Mouse (Mus musculus) liver, embryonic 14.5 days (tissue): Measurements from ENCODE around the gene Enpep. TPM values are rescaled to one million over a fixed set of nuclear protein-coding genes. Genes with fewer than 3 reads are reported as not detected.

Experiments used
- ATAC-seq: fragments of 200-750 bp; cut with Nextera tagmentation; 2 replicates; pipeline ENCODE4 v1.8.0; 2017; ENCODE audit warnings: moderate number of reproducible peaks, mild to moderate bottlenecking, moderate library complexity; ENCODE audit not compliant: insufficient read depth
- DNase-seq, 3 experiments: peaks; one replicate each; pipeline ENCODE4 v3.0.0-alpha.2; 2012 to 2013; ENCODE audit warnings: low read depth in 3 of 3, low spot score in 3 of 3
- H3K27ac ChIP-seq: fragments of 300-500 bp; sonication (generic); 2 replicates; pipeline ENCODE4 v1.5.1; 2014; ENCODE audit warnings: moderate library complexity, mild to moderate bottlenecking, control low read depth, inconsistent platforms
- H3K27me3 ChIP-seq: fragments of 300-500 bp; sonication (generic); 2 replicates; pipeline ENCODE4 v1.6.1; 2014; ENCODE audit warnings: mild to moderate bottlenecking, low read length, moderate library complexity; ENCODE audit not compliant: control insufficient read depth, insufficient read depth
- H3K36me3 ChIP-seq: fragments of 300-500 bp; sonication (generic); replicated peaks from 2 replicates; pipeline ENCODE4 v1.6.1; 2014; ENCODE audit warnings: low read depth; ENCODE audit not compliant: control insufficient read depth, insufficient read depth
- H3K4me1 ChIP-seq, 2 experiments: fragments of 200-500 bp in 1 of 2; fragments of 300-500 bp in 1 of 2; sonication (generic) in 1 of 2; replicated peaks; 2 replicates each; pipeline ENCODE4 v1.6.1; 2012 to 2014; ENCODE audit warnings: antibody characterized with exemption in 1 of 2, inconsistent platforms in 1 of 2, low read length in 1 of 2; ENCODE audit not compliant: control insufficient read depth in 2 of 2, insufficient read depth in 2 of 2
- H3K4me2 ChIP-seq: fragments of 300-500 bp; sonication (generic); 2 replicates; pipeline ENCODE4 v1.6.1; 2014; ENCODE audit warnings: low read depth, mild to moderate bottlenecking, control low read depth, moderate library complexity
- H3K4me3 ChIP-seq, 2 experiments: fragments of 200-500 bp in 1 of 2; fragments of 300-500 bp in 1 of 2; sonication (generic) in 1 of 2; 2 replicates each; pipeline ENCODE4 v1.5.1; 2012 to 2014; ENCODE audit warnings: low read depth in 2 of 2, low read length in 2 of 2, mild to moderate bottlenecking in 2 of 2, control low read depth in 1 of 2, inconsistent platforms in 1 of 2, moderate library complexity in 1 of 2; ENCODE audit not compliant: insufficient read depth in 1 of 2
- H3K9ac ChIP-seq: fragments of 300-500 bp; sonication (generic); replicated peaks from 2 replicates; pipeline ENCODE4 v1.6.1; 2014; ENCODE audit warnings: mild to moderate bottlenecking, control low read depth, moderate library complexity
- H3K9me3 ChIP-seq: fragments of 300-500 bp; sonication (generic); 2 replicates; pipeline ENCODE4 v1.6.1; 2016; ENCODE audit warnings: low read length, mixed read lengths; ENCODE audit not compliant: control insufficient read depth
- CTCF ChIP-seq: IDR thresholded peaks from 2 replicates; pipeline ENCODE4 v1.5.1; 2016; ENCODE audit warnings: antibody characterized with exemption, low read depth, control low read depth
- EP300 ChIP-seq: IDR thresholded peaks from 2 replicates; pipeline ENCODE4 v1.6.1; 2016; ENCODE audit warnings: antibody characterized with exemption, low read depth
- WGBS: fragments of 180-500 bp; shearing (Covaris S2); extraction: QIAGEN DNeasy Blood & Tissue Kit; methylation state at CpG from one replicate; pipeline ENCODE4 v1.1.7; 2014; ENCODE audit not compliant: insufficient replicate concordance; 5-methylcytosine and 5-hydroxymethylcytosine counted together
- polyA plus RNA-seq, 2 experiments: library from polyadenylated mRNA; depleted of rRNA in 1 of 2; stranded (reverse) in 1 of 2; unstranded in 1 of 2; fragments of >200 nt; fragmentation: Nextera tagmentation in 1 of 2; extraction: Ambion mirVana in 1 of 2; gene quantifications; 2 replicates each; pipeline versions ENCODE4 v1.2.1 to v1.2.3; 2012 to 2014

Enpep gene
- polyA plus RNA-seq, 2 experiments = 2.5 to 2.7 TPM

- no peak for DNase-seq
- Histone ChIP-seq H3K27me3 (no peaks in the 10 kb centered on the region), H3K4me3 (no peak overlapping the region), H3K4me1 (no peaks in the 10 kb centered on the region), H3K36me3 (no peaks in the 10 kb centered on the region), H3K27ac (no peak overlapping the region), H3K4me2 (no peak overlapping the region), H3K9ac (no peak overlapping the region), H3K9me3 (no peaks in the 10 kb centered on the region)
- ATAC-seq = no peak
- TF ChIP-seq CTCF = no peak
- TF ChIP-seq EP300 = no peak
- 35% methylated on average over 1 of the region's 1 CpGs for WGBS
Observed at GRCm38 (mm10) chr3:129365919-129366318, 33.4 kb upstream of the Enpep start.

GRCm38 (mm10) chr3:129364818-129365390, 32.4 kb upstream of the Enpep start:
- no peak for TF ChIP-seq CTCF
- TF ChIP-seq EP300 = no peak
- H3K4me2 ChIP-seq = no peak overlapping the region
- WGBS = 31% methylated on average over 2 of the region's 2 CpGs
- H3K36me3 ChIP-seq = no peaks in the 10 kb centered on the region
- DNase-seq = no peak
- no peaks in the 10 kb centered on the region for H3K4me1 ChIP-seq
- no peak overlapping the region for H3K4me3 ChIP-seq
- no peaks in the 10 kb centered on the region for H3K27me3 ChIP-seq
- no peaks in the 10 kb centered on the region for H3K9me3 ChIP-seq
- no peak for ATAC-seq
- no peak overlapping the region for H3K9ac ChIP-seq
- no peak overlapping the region for H3K27ac ChIP-seq

- Histone ChIP-seq H3K4me2 (no peak overlapping the region), H3K9ac (no peak overlapping the region), H3K27me3 (no peaks in the 10 kb centered on the region), H3K9me3 (no peaks in the 10 kb centered on the region), H3K4me3 (no peak overlapping the region), H3K4me1 (no peaks in the 10 kb centered on the region), H3K27ac (no peak overlapping the region), H3K36me3 (no peaks in the 10 kb centered on the region)
- 57% methylated on average over 1 of the region's 1 CpGs for WGBS
- ATAC-seq (no peak), DNase-seq (no peak)
- TF ChIP-seq EP300 (no peak), CTCF (no peak)
Observed at GRCm38 (mm10) chr3:129363426-129363825, 30.9 kb upstream of the Enpep start.

GRCm38 (mm10) chr3:129358115-129358514, 25.6 kb upstream of the Enpep start:
- Histone ChIP-seq H3K4me2 (no peak overlapping the region), H3K4me1 (no peaks in the 10 kb centered on the region), H3K9ac (no peak overlapping the region), H3K36me3 (no peaks in the 10 kb centered on the region), H3K9me3 (no peaks in the 10 kb centered on the region), H3K27me3 (no peaks in the 10 kb centered on the region), H3K4me3 (no peak overlapping the region), H3K27ac (no peak overlapping the region)
- no peak for TF ChIP-seq CTCF
- ATAC-seq (no peak), DNase-seq (no peak)
- WGBS = 66% methylated on average over 2 of the region's 2 CpGs

GRCm38 (mm10) chr3:129353901-129354300, 21.4 kb upstream of the Enpep start:
- Histone ChIP-seq H3K4me3 (no peak overlapping the region), H3K4me2 (no peak overlapping the region), H3K4me1 (no peaks in the 10 kb centered on the region), H3K27ac (no peak overlapping the region), H3K9me3 (no peaks in the 10 kb centered on the region), H3K27me3 (no peaks in the 10 kb centered on the region), H3K36me3 (no peaks in the 10 kb centered on the region), H3K9ac (no peak overlapping the region)
- no peak for DNase-seq
- no peak for TF ChIP-seq CTCF
- no peak for TF ChIP-seq EP300
- WGBS = 44% methylated on average over 4 of the region's 4 CpGs
- no peak for ATAC-seq
